Mouse (Mus musculus) forebrain, embryonic 12.5 days (tissue): ENCODE measurements around the gene Slc17a2. TPM values are rescaled to one million over a fixed set of nuclear protein-coding genes. Genes with fewer than 3 reads are reported as not detected.
"Not testable (repeated sequence)": the region's sequence is repeated elsewhere in the genome, so short reads cannot be mapped to it uniquely, and the experiment has no call there.

Experiments
- ATAC-seq: fragments of 200-750 bp; cut with Nextera tagmentation; 2 replicates; pipeline ENCODE4 v1.8.0; 2017; ENCODE audit warnings: moderate TSS enrichment; ENCODE audit not compliant: low FRiP score
- H3K27ac ChIP-seq: fragments of 300-500 bp; sonication (generic); 2 replicates; pipeline ENCODE4 v1.5.1; 2016; ENCODE audit warnings: mild to moderate bottlenecking
- H3K27me3 ChIP-seq: fragments of 300-500 bp; sonication (generic); 2 replicates; pipeline ENCODE4 v1.6.1; 2016; ENCODE audit warnings: mild to moderate bottlenecking
- H3K36me3 ChIP-seq: fragments of 300-500 bp; sonication (generic); replicated peaks from 2 replicates; pipeline ENCODE4 v1.6.1; 2016; ENCODE audit warnings: mild to moderate bottlenecking
- H3K4me1 ChIP-seq: fragments of 300-500 bp; sonication (generic); 2 replicates; pipeline ENCODE4 v1.6.1; 2016
- H3K4me2 ChIP-seq: fragments of 300-500 bp; sonication (generic); 2 replicates; pipeline ENCODE4 v1.6.1; 2016; ENCODE audit warnings: mild to moderate bottlenecking, moderate library complexity
- H3K4me3 ChIP-seq: fragments of 300-500 bp; sonication (generic); replicated peaks from 2 replicates; pipeline ENCODE4 v1.5.1; 2016; ENCODE audit warnings: mild to moderate bottlenecking
- H3K9ac ChIP-seq: fragments of 300-500 bp; sonication (generic); 2 replicates; pipeline ENCODE4 v1.6.1; 2016; ENCODE audit warnings: mild to moderate bottlenecking
- H3K9me3 ChIP-seq: fragments of 300-500 bp; sonication (generic); 2 replicates; pipeline ENCODE4 v1.6.1; 2016
- WGBS: fragments of 180-500 bp; shearing (Covaris S2); methylation state at CpG from one replicate; pipeline ENCODE4 v1.1.7; 2016; 5-methylcytosine and 5-hydroxymethylcytosine counted together
- polyA plus RNA-seq: library from polyadenylated mRNA; unstranded; fragments of >200 nt; fragmentation: Nextera tagmentation; extraction: Ambion mirVana; gene quantifications from 2 replicates; pipeline ENCODE4 v1.2.1, GENCODE M21; 2016

The Slc17a2 gene
- polyA plus RNA-seq = not detected in 2 replicates

- Histone ChIP-seq H3K9ac (no peak within 1 kb of the TSS), H3K4me2 (no peak within 1 kb of the TSS), H3K4me3 (no peak within 1 kb of the TSS), H3K36me3 (no peaks in the 10 kb centered on the region), H3K27me3 (no peaks in the 10 kb centered on the region), H3K9me3 (no peaks in the 10 kb centered on the region), H3K27ac (no peak within 1 kb of the TSS), H3K4me1 (no peaks in the 10 kb centered on the region)
- ATAC-seq = no peak
- 92% methylated on average over 15 of the region's 15 CpGs for WGBS
These were observed at the start of gene Slc17a2 for GRCm38 (mm10) chr13:23806422-23807052. Gene Slc17a2, plus strand, starts transcription at chr13:23806993.

GRCm38 (mm10) chr13:23757211-23757773 lies 49.5 kb upstream of the Slc17a2 start:
- peak overlapping the region; percentile 96 for H3K27ac ChIP-seq
- peak overlapping the region; percentile 41 for H3K4me3 ChIP-seq
- peak overlapping the region; percentile 63 for H3K9ac ChIP-seq
- H3K4me2 ChIP-seq = peak overlapping the region; percentile 63
- H3K27me3 ChIP-seq = no peaks in the 10 kb centered on the region
- peaks cover 16% of the 10 kb centered on the region for H3K4me1 ChIP-seq
- H3K36me3 ChIP-seq = no peaks in the 10 kb centered on the region
- under 1% methylated on average over 22 of the region's 23 CpGs for WGBS
- no peaks in the 10 kb centered on the region for H3K9me3 ChIP-seq
- ATAC-seq = no peak

DNA sequence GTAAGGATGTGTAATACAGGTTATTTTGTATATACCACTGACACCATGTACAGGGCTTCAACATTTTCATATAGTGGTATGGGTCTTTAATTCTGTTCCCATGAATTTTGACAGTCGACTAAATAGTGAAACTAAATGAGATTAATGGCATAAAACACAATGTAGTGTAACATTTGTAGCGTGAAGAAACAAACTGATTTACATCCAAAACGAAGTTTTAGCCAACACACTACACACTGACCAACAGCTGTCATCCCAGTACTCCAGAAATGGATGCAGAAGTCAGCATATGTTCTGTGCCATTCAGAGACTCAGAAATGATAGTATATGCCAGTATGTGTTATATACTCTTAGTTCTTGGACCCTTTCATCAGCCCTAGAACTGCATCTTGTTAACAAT lies 48.9 kb upstream of the Slc17a2 start:
- H3K36me3 ChIP-seq = no peaks in the 10 kb centered on the region
- no peak for ATAC-seq
- 51% methylated on average over 3 of the region's 3 CpGs for WGBS
- 0 out of 2 replicates have a peak overlapping the region, but pooled peaks have one; percentile 27 for H3K27ac ChIP-seq
- no peak overlapping the region for H3K4me3 ChIP-seq
- no peak overlapping the region for H3K4me2 ChIP-seq
- no peak overlapping the region for H3K9ac ChIP-seq
- no peaks in the 10 kb centered on the region for H3K27me3 ChIP-seq
- peaks cover 17% of the 10 kb centered on the region for H3K4me1 ChIP-seq
- H3K9me3 ChIP-seq = no peaks in the 10 kb centered on the region

GRCm38 (mm10) chr13:23759251-23759771 lies 47.5 kb upstream of the Slc17a2 start:
- Histone ChIP-seq H3K4me1 (peaks cover 28% of the 10 kb centered on the region), H3K4me2 (no peak overlapping the region), H3K27ac (0 out of 2 replicates have a peak overlapping the region, but pooled peaks have one; percentile 10), H3K4me3 (no peak overlapping the region), H3K9ac (no peak overlapping the region), H3K9me3 (no peaks in the 10 kb centered on the region), H3K27me3 (no peaks in the 10 kb centered on the region), H3K36me3 (no peaks in the 10 kb centered on the region)
- no peak for ATAC-seq
- WGBS = 80% methylated on average over 3 of the region's 3 CpGs

GRCm38 (mm10) chr13:23759916-23760239 lies 46.9 kb upstream of the Slc17a2 start:
- ATAC-seq = no peak
- peaks cover 30% of the 10 kb centered on the region for H3K4me1 ChIP-seq
- no peaks in the 10 kb centered on the region for H3K36me3 ChIP-seq
- no peaks in the 10 kb centered on the region for H3K27me3 ChIP-seq
- H3K4me3 ChIP-seq = peak overlapping the region; percentile 41; the same call in 1 of the 2 replicates
- H3K27ac ChIP-seq = peak overlapping the region; percentile 94
- 87% methylated on average over 1 of the region's 1 CpGs for WGBS
- H3K4me2 ChIP-seq = peak overlapping the region; percentile 70
- H3K9ac ChIP-seq = peak overlapping the region; percentile 62; the same call in 1 of the 2 replicates
- no peaks in the 10 kb centered on the region for H3K9me3 ChIP-seq

GRCm38 (mm10) chr13:23760240-23760971 lies 46.4 kb upstream of the Slc17a2 start:
- ATAC-seq = no peak

DNA sequence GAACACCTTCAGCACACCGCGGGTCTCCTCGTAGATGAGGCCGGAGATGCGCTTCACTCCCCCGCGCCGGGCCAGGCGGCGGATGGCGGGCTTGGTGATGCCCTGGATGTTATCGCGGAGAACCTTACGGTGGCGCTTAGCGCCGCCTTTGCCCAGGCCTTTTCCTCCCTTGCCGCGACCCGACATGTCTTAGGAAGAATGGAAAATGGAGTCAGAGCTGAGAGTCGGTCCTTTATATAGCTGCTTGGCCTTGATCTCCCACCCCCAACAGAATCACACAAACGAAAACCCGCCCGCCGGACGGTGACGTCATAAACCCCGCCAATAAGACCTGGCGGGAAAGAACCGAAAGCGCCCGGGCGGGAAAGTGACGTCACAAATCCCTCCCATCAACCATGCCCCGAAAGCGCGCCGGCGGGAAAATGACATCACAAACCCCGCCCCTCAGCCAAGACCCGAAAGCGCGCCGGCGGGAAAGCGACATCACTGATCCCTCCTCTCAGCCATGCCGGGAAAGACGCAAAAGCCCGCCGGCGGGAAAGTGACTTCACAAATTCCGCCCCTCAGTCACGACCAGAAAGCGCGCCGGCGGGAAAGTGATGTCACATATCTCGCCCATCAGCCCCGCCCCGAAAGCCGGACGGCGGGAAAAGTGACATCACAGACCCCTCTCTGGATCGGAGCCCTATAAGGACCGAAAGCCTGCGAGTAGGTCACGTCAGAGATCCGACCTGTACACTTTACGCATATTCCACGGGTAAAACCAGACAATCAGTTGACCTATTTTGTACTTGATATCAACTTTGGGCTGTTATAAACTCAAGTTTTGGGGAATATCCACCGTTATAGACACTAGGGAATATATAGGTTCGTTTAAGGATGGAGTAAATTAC lies 45.6 kb upstream of the Slc17a2 start, which contains the start of gene Hist1h4a:
Gene Hist1h4a (minus strand): TSS at position 259 of the 893 bp plus-strand sequence.
- no peaks in the 10 kb centered on the region for H3K36me3 ChIP-seq
- no peaks in the 10 kb centered on the region for H3K27me3 ChIP-seq
- peak; percentile 81 for ATAC-seq
- H3K4me1 ChIP-seq = peaks cover 30% of the 10 kb centered on the region
- peak within 1 kb of the TSS; percentile 94 for H3K27ac ChIP-seq
- WGBS = under 1% methylated on average over 68 of the region's 72 CpGs
- peak within 1 kb of the TSS; percentile 70 for H3K4me2 ChIP-seq
- H3K9ac ChIP-seq = peak within 1 kb of the TSS; percentile 64
- H3K4me3 ChIP-seq = peak within 1 kb of the TSS; percentile 41
- no peaks in the 10 kb centered on the region for H3K9me3 ChIP-seq

More at GRCm38 (mm10) chr13:23760240-23760971, 46.4 kb upstream of the Slc17a2 start:
- Histone ChIP-seq H3K4me1 (peaks cover 30% of the 10 kb centered on the region), H3K9me3 (no peaks in the 10 kb centered on the region), H3K9ac (peak overlapping the region; percentile 62), H3K4me2 (peak overlapping the region; percentile 70), H3K27ac (peak overlapping the region; percentile 94), H3K27me3 (no peaks in the 10 kb centered on the region), H3K4me3 (peak overlapping the region; percentile 41), H3K36me3 (no peaks in the 10 kb centered on the region)
- WGBS = 2% methylated on average over 19 of the region's 27 CpGs

GRCm38 (mm10) chr13:23761871-23762821 lies 44.6 kb upstream of the Slc17a2 start, which contains the start of gene Hist1h3a:
Gene Hist1h3a, minus strand, starts transcription at chr13:23762386.
- WGBS = under 1% methylated on average over 32 of the region's 52 CpGs
- H3K4me3 ChIP-seq = peak within 1 kb of the TSS; percentile 52
- H3K27me3 ChIP-seq, H3K36me3 ChIP-seq, H3K9me3 ChIP-seq: not testable (repeated sequence)
- peaks cover 30% of the 10 kb centered on the region for H3K4me1 ChIP-seq
- ATAC-seq = peak; percentile 63
- peak within 1 kb of the TSS; percentile 64 for H3K9ac ChIP-seq
- peak within 1 kb of the TSS; percentile 70 for H3K4me2 ChIP-seq
- peak within 1 kb of the TSS; percentile 94 for H3K27ac ChIP-seq

DNA sequence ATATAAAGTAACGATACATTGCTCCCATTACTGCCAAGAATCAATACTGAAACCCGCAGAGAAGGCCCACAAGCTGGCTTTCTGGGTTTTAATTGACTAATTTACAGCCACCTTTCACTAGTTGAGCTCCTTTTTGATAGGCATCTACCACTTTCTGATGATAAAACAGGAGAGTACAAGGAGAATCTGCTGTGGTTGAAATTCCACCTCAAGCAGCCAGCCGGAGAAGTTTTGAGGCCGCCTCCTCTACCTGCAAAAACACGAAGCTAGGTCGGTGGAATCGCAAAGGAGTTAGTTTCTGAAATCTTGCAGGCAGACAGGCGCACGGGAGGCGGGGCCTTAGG lies 43.6 kb upstream of the Slc17a2 start:
- Histone ChIP-seq H3K4me1 (peaks cover 23% of the 10 kb centered on the region), H3K4me3 (peak overlapping the region; percentile 52), H3K27ac (peak overlapping the region; percentile 94), H3K9me3 (no peaks in the 10 kb centered on the region), H3K36me3 (no peaks in the 10 kb centered on the region), H3K27me3 (no peaks in the 10 kb centered on the region), H3K9ac (peak overlapping the region; percentile 56; the same call in 1 of the 2 replicates), H3K4me2 (peak overlapping the region; percentile 70)
- WGBS = 2% methylated on average over 10 of the region's 10 CpGs
- ATAC-seq = no peak

GRCm38 (mm10) chr13:23763586-23764323 lies 43.0 kb upstream of the Slc17a2 start, which contains the start of gene Hist1h1a:
Gene Hist1h1a, plus strand, starts transcription at chr13:23763666.
- Histone ChIP-seq H3K27ac (peak within 1 kb of the TSS; percentile 94), H3K9ac (peak within 1 kb of the TSS; percentile 83), H3K4me2 (peak within 1 kb of the TSS; percentile 70), H3K4me3 (peak within 1 kb of the TSS; percentile 52), H3K4me1 (peaks cover 23% of the 10 kb centered on the region), H3K9me3 (no peaks in the 10 kb centered on the region), H3K27me3 (no peaks in the 10 kb centered on the region), H3K36me3 (no peaks in the 10 kb centered on the region)
- 4% methylated on average over 34 of the region's 34 CpGs for WGBS
- peak; percentile 73 for ATAC-seq
